Mouse (Mus musculus) liver, embryonic 14.5 days (tissue): Measurements from ENCODE around the gene 1700021F07Rik.

Source experiments
- CTCF ChIP-seq: IDR thresholded peaks from 2 replicates; pipeline ENCODE4 v1.5.1; 2016; ENCODE audit warnings: antibody characterized with exemption, low read depth, control low read depth
- EP300 ChIP-seq: IDR thresholded peaks from 2 replicates; pipeline ENCODE4 v1.6.1; 2016; ENCODE audit warnings: antibody characterized with exemption, low read depth

DNA sequence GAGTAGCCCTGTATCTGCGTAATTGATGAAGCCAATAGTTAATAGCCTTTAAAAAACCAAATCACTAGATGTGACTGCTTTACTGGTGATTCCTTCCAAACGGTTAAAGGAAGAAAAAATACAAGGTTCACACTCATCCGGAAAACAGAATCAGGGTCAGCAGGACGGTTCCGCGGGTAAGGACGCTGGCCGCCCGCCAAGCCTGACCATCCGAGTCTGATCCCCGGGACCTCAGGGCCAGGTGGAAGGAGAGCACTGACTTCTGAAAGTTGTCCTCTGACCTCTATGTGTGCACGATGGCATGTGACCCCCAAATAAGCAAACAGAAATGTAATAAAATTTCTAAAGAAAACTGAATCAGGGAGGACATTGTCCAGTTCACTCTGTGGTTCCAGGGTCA, 43.3 kb upstream of the 1700021F07Rik start:
- TF ChIP-seq CTCF (no peak), EP300 (no peak)
